Mouse (Mus musculus): ENCODE measurements at regions not wholly inside any gene's neighbourhood (a gene's known extent, or its start where the extent isn't known, plus 50 kb on each side); places are given as distances from the start of the nearest gene placed in this dataset.

DNA sequence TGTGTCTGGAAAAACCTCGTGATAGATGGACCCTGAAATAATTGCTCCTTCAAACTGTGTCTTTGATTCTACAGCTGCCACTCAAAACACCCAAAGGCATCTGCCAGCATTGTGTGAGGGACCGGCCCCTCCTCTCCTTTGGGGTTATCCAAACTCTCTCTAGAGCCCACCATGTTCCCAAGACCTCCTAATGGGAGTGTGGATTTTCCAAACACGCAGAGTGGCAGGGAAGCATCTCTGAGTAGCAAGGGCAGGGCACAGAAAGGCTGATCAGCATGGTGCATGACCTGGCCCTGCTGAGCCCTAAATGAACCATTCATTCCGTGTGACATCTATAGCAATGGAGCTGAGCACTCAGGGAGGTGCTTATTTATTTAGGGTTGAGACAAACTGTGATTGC lies 186.1 kb upstream of the Ctnna2 start:
- peak; percentile 68 for DNase-seq (ENCODE audit: low spot score)

All from embryo, embryonic 10.5 days (tissue).